Mouse (Mus musculus) CH12.LX (cell line): ENCODE results near the gene Nelfb.

Source experiments
- BHLHE40 ChIP-seq: IDR thresholded peaks from 2 replicates; pipeline ENCODE4 v1.6.1; 2011; ENCODE audit warnings: mild to moderate bottlenecking, low read depth, low read length, improper control_type of control experiment
- CHD2 ChIP-seq: IDR thresholded peaks from 2 replicates; pipeline ENCODE4 v1.6.1; 2011; ENCODE audit warnings: low read length, improper control_type of control experiment
- EP300 ChIP-seq: IDR thresholded peaks from 2 replicates; pipeline ENCODE4 v1.6.1; 2011; ENCODE audit warnings: low read length, improper control_type of control experiment
- GABPA ChIP-seq: IDR thresholded peaks from 2 replicates; pipeline ENCODE4 v1.6.1; 2012; ENCODE audit warnings: low read depth, low read length, improper control_type of control experiment, inconsistent platforms; ENCODE audit not compliant: insufficient replicate concordance
- HCFC1 ChIP-seq: IDR thresholded peaks from 2 replicates; pipeline ENCODE4 v1.6.1; 2012; ENCODE audit warnings: low read depth, mild to moderate bottlenecking, inconsistent platforms, low read length, improper control_type of control experiment
- JUND ChIP-seq: conservative IDR thresholded peaks from 2 replicates; pipeline ENCODE4 v1.6.1; 2011; ENCODE audit warnings: low read depth, low read length, improper control_type of control experiment
- MAFK ChIP-seq: IDR thresholded peaks from 2 replicates; pipeline ENCODE4 v1.6.1; 2011; ENCODE audit warnings: low read length, improper control_type of control experiment; ENCODE audit not compliant: insufficient replicate concordance
- MAX ChIP-seq: IDR thresholded peaks from 2 replicates; pipeline ENCODE4 v1.6.1; 2011; ENCODE audit warnings: low read length, improper control_type of control experiment
- MAZ ChIP-seq: IDR thresholded peaks from 2 replicates; pipeline ENCODE4 v1.6.1; 2012; ENCODE audit warnings: low read depth, mild to moderate bottlenecking, inconsistent platforms, low read length, improper control_type of control experiment, moderate library complexity
- MYC ChIP-seq: IDR thresholded peaks from 2 replicates; pipeline ENCODE4 v1.6.1; 2011; ENCODE audit warnings: low read depth, mild to moderate bottlenecking, improper control_type of control experiment, low read length
- POLR2A ChIP-seq: IDR thresholded peaks from 2 replicates; pipeline ENCODE4 v1.6.1; 2011; ENCODE audit warnings: low read depth, mild to moderate bottlenecking, improper control_type of control experiment, low read length
- TCF12 ChIP-seq: IDR thresholded peaks from 2 replicates; pipeline ENCODE4 v1.6.1; 2014; ENCODE audit warnings: low read depth, mild to moderate bottlenecking, inconsistent platforms, low read length, improper control_type of control experiment
- ZC3H11A ChIP-seq: IDR thresholded peaks from 2 replicates; pipeline ENCODE4 v1.6.1; 2012; ENCODE audit warnings: low read depth, mild to moderate bottlenecking, inconsistent platforms, low read length, improper control_type of control experiment

DNA sequence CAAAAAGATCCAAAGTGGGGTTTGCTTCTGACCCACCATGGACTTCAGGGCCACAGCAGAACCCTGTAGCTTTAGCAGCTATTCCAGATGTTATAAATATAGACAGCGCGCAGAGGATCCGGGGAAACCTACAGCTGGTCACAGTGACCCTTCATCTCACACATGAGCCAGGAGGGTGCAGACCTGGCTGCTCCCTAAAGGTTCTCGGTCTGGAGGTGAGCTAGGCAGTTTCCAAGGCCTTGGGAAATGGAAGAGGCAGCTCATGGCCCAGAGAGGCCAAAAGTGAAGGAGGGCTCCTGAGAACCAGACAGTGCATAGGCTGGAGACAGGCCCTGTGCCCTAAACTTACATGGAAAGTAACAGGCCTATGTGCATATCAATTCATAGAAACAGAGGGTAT lies 37.5 kb downstream of the Nelfb start:
- no peak for TF ChIP-seq POLR2A
- no peak for TF ChIP-seq HCFC1
- TF ChIP-seq EP300 = no peak
- TF ChIP-seq MAZ = no peak
- no peak for TF ChIP-seq JUND
- no peak for TF ChIP-seq TCF12
- TF ChIP-seq BHLHE40 = no peak
- no peak for TF ChIP-seq GABPA
- TF ChIP-seq MAFK = no peak
- TF ChIP-seq MAX = no peak
- TF ChIP-seq MYC = no peak
- TF ChIP-seq CHD2 = no peak
- no peak for TF ChIP-seq ZC3H11A
